Mouse (Mus musculus) heart, embryonic 11.5 days (tissue): ENCODE measurements around the gene Itpkb. TPM values are rescaled to one million over a fixed set of nuclear protein-coding genes. Genes with fewer than 3 reads are reported as not detected.

ENCODE experiments used
- ATAC-seq: fragments of 200-750 bp; cut with Nextera tagmentation; replicated peaks from 2 replicates; pipeline ENCODE4 v1.8.0; 2017; ENCODE audit warnings: moderate library complexity; ENCODE audit not compliant: insufficient number of reproducible peaks, low FRiP score, low TSS enrichment
- H3K27ac ChIP-seq: fragments of 300-500 bp; sonication (generic); 2 replicates; pipeline ENCODE4 v1.5.1; 2014; ENCODE audit warnings: mild to moderate bottlenecking, low read depth, low read length
- H3K27me3 ChIP-seq: fragments of 300-500 bp; sonication (generic); 2 replicates; pipeline ENCODE4 v1.6.1; 2014; ENCODE audit warnings: mild to moderate bottlenecking, low read length, mixed read lengths; ENCODE audit not compliant: control insufficient read depth, insufficient read depth
- H3K36me3 ChIP-seq: fragments of 300-500 bp; sonication (generic); 2 replicates; pipeline ENCODE4 v1.6.1; 2014; ENCODE audit warnings: mild to moderate bottlenecking, low read length, moderate library complexity, mixed read lengths; ENCODE audit not compliant: control insufficient read depth, insufficient read depth
- H3K4me1 ChIP-seq: fragments of 300-500 bp; sonication (generic); 2 replicates; pipeline ENCODE4 v1.6.1; 2014; ENCODE audit warnings: low read length; ENCODE audit not compliant: control insufficient read depth, insufficient read depth
- H3K4me2 ChIP-seq: fragments of 300-500 bp; sonication (generic); 2 replicates; pipeline ENCODE4 v1.6.1; 2014; ENCODE audit warnings: mild to moderate bottlenecking, moderate library complexity
- H3K4me3 ChIP-seq: fragments of 300-500 bp; sonication (generic); 2 replicates; pipeline ENCODE4 v1.5.1; 2014; ENCODE audit warnings: low read depth, low read length
- H3K9ac ChIP-seq: fragments of 300-500 bp; sonication (generic); 2 replicates; pipeline ENCODE4 v1.6.1; 2014; ENCODE audit warnings: mild to moderate bottlenecking, low read depth, low read length, moderate library complexity
- H3K9me3 ChIP-seq: fragments of 300-500 bp; sonication (generic); replicated peaks from 2 replicates; pipeline ENCODE4 v1.6.1; 2016; ENCODE audit warnings: low read length; ENCODE audit not compliant: control insufficient read depth
- WGBS: fragments of 180-500 bp; shearing (Covaris S2); extraction: QIAGEN DNeasy Blood & Tissue Kit; methylation state at CpG from one replicate; pipeline ENCODE4 v1.1.7; 2014; ENCODE audit not compliant: insufficient replicate concordance; 5-methylcytosine and 5-hydroxymethylcytosine counted together
- polyA plus RNA-seq: library from polyadenylated mRNA; unstranded; fragments of >200 nt; fragmentation: Nextera tagmentation; extraction: Ambion mirVana; gene quantifications from 2 replicates; pipeline ENCODE4 v1.2.1, GENCODE M21; 2014

Itpkb gene
- polyA plus RNA-seq, 1 experiment from 2014 or later = 4.0 TPM

DNA sequence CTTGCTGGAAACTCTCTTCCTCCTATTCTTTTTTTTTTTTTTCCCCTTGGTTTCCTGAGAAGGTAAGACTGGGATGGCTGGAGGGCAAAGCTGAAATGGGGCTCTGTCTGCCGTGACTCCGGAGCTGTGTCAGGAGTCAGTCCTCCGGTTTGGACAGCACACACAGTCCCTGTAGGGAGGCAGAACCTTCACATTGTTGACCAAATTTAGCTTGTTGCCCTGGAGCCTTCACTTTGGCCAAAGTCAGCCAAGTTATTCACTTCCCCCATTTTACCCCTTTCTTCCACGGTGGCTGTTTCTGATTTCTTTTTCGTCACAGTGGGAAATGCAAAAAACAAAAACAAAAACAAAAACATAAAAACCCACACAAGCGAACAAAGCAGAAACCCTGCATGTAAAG lies 18.0 kb upstream of the Itpkb start:
- Histone ChIP-seq H3K9me3 (no peaks in the 10 kb centered on the region), H3K27ac (no peak overlapping the region), H3K27me3 (no peaks in the 10 kb centered on the region), H3K9ac (no peak overlapping the region), H3K4me2 (no peak overlapping the region), H3K36me3 (no peaks in the 10 kb centered on the region), H3K4me1 (peaks cover 23% of the 10 kb centered on the region), H3K4me3 (no peak overlapping the region)
- 63% methylated on average over 6 of the region's 6 CpGs for WGBS
- no peak for ATAC-seq

DNA sequence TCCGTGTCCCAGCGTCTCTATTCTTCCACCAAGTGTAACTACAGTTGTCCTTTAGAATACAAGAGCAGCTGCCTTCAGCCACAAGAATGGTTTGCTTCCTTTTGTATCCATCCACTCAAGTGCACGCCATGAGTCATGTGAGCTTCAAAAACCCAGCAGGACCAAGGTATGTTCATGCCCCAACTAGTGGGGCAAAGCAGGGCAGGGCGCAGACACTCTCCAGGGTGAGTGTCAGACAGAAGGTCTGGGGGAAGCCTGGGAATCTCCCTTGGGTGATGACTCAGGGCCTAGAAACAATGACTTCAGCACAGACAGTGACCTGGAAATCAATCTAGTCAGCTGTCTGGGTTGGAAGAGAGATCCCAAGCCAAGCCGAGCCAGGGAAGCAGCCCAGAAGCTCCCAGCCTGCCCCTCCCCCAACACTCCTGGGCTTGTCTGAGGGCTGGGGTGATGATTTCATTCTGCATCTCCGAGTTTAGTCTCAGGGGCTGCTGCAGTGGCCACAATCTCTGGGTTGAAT lies 17.4 kb upstream of the Itpkb start:
- H3K4me2 ChIP-seq = peak overlapping the region; percentile 61
- no peak overlapping the region for H3K27ac ChIP-seq
- ATAC-seq = no peak
- H3K27me3 ChIP-seq = no peaks in the 10 kb centered on the region; the same call in 1 of the 2 replicates
- 32% methylated on average over 6 of the region's 6 CpGs for whole genome bisulfite sequencing
- no peaks in the 10 kb centered on the region for H3K9me3 ChIP-seq
- no peaks in the 10 kb centered on the region for H3K36me3 ChIP-seq
- H3K4me3 ChIP-seq = no peak overlapping the region
- H3K9ac ChIP-seq = no peak overlapping the region
- H3K4me1 ChIP-seq = peaks cover 23% of the 10 kb centered on the region

DNA sequence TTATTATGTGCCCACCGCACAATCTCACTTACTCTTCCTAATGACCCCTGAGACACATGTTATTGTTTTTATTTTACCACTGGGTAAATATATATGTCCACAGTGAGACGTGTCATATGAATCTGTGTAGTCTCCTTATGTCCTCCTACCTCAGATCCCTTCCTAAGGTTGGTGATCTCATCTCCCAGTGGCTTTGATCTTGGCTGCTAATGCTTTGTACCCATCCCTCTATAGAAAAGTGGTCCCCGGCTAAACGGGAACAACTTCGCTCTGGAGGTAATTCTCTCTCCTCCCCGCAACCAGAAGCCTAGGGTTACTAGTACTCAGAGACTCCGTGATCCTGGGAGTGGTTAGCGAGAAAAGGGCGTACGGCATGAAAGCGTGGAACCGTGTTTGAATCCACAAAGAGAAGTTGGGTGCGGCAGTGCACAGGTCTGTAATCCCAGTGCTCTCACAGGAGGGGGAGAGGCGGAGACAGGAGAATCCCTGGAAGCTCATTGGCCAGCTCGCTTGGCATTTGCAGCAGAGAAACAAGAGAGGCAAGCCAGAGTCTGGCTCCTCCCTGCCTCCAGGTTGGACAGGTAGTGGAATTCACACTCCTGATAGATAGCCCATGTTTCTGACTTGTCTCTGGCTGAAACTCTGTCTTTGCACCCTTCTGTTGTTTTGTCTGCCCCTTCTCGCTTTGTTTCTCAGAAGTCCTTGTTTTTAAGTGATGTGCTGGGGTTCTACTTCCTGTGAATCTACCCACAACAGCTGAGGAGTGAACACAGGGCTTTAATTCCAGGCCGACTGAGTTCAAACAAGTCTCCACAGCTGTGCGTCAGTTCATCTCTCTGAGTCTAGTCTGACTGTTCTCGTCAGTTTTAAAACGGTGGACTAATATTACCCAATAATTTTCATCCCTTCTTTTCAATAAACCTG lies 16.5 kb upstream of the Itpkb start:
- ATAC-seq = 0 out of 2 replicates have a peak, but pooled peaks have one; percentile 39
- Histone ChIP-seq H3K9me3 (no peaks in the 10 kb centered on the region), H3K4me3 (peak overlapping the region; percentile 18; the same call in 1 of the 2 replicates), H3K27ac (no peak overlapping the region), H3K9ac (peak overlapping the region; percentile 62), H3K4me2 (peak overlapping the region; percentile 61), H3K27me3 (peaks cover 3% of the 10 kb centered on the region; the same call in 1 of the 2 replicates), H3K4me1 (peaks cover 23% of the 10 kb centered on the region), H3K36me3 (no peaks in the 10 kb centered on the region)
- WGBS = 11% methylated on average over 20 of the region's 20 CpGs

DNA sequence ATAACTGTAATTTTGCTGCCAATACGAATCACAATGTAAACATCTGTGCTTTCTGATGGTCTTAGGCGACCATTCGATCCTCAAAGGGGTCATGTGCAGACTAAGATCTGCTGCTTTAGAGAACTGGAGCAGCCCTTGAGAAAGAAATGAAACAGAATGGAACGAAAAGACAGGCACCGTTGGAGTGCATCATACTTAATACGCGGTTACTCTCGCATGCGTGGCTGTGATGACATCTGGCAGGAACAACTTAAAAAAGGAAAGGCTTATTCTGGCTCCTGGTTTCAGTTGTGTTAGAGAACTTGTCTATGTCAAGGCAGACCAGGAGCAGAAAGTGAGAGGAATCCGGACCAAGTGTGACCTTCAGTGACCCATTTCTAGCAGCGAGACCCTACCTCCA lies 15.6 kb upstream of the Itpkb start:
- WGBS = 72% methylated on average over 11 of the region's 11 CpGs
- Histone ChIP-seq H3K4me2 (no peak overlapping the region), H3K4me1 (peaks cover 23% of the 10 kb centered on the region), H3K27me3 (peaks cover 3% of the 10 kb centered on the region; the same call in 1 of the 2 replicates), H3K36me3 (no peaks in the 10 kb centered on the region), H3K27ac (no peak overlapping the region), H3K9me3 (no peaks in the 10 kb centered on the region), H3K9ac (no peak overlapping the region), H3K4me3 (no peak overlapping the region)
- ATAC-seq = no peak

DNA sequence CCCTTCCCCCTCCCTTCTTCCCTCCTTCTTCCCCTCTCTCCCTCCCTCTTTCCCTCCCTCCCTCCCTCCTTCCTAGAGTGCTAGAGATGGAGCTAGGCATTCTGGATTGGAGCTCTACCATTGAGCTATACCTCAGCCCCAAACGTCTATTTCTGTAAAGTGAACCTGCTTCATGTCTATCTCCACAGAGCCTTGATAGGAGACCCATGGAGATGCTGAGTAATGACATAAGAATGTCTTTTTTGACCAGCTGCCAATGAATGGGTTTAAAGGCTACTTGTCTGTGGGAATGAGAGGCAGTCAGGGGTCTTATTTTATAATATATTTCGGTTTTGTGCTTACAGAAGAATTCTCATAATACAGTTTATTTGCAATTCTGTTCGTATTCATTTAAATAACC lies 15.2 kb upstream of the Itpkb start:
- ATAC-seq = no peak
- no peak overlapping the region for H3K9ac ChIP-seq
- peaks cover 23% of the 10 kb centered on the region for H3K4me1 ChIP-seq
- WGBS = 48% methylated on average over 3 of the region's 3 CpGs
- no peak overlapping the region for H3K27ac ChIP-seq
- H3K9me3 ChIP-seq = no peaks in the 10 kb centered on the region
- no peak overlapping the region for H3K4me3 ChIP-seq
- H3K27me3 ChIP-seq = peaks cover 3% of the 10 kb centered on the region; the same call in 1 of the 2 replicates
- H3K36me3 ChIP-seq = no peaks in the 10 kb centered on the region
- H3K4me2 ChIP-seq = no peak overlapping the region

DNA sequence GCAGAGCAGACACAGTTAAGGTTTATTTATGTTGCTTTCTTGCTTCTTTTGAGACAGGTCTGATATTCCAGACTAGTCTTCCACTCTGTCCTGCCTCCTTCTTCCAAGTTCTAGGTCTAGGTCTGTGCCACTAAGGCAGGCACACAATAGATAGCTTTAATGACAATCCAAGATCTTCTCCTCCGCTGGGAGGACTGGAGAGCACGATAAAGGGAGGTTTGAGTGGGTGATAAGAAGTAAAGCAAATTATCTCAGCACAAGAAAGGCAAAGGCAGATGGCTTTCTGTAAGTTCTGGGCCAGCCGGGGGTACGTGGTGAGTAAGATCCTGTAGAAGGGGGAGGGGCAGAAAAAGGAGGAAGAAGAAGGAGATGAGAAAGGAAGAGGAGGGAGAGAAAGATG lies 12.8 kb upstream of the Itpkb start:
- H3K9ac ChIP-seq = no peak overlapping the region
- 39% methylated on average over 4 of the region's 4 CpGs for WGBS

DNA sequence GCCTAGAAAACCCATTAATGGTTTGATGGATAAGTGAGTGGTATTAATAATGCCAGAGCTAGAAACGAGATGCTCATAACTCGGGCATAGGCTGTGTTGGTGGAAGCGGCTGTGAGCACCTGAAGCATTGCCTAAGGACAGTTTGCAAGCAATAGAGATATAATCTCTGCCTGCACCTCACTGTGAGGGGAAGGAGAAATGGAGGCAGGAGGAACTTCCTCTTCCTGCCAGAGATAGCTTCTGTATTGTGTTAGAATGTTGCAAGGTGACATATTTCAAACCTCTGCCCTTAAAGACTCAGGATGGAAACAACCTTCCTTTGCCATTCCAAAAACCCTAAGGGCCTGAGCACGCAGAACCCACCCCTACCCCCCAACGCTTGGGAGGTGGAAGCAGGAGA lies 11.9 kb upstream of the Itpkb start:
- Histone ChIP-seq H3K9ac (no peak overlapping the region), H3K4me3 (no peak overlapping the region), H3K4me1 (peaks cover 14% of the 10 kb centered on the region), H3K36me3 (no peaks in the 10 kb centered on the region), H3K27me3 (peaks cover 3% of the 10 kb centered on the region; the same call in 1 of the 2 replicates), H3K9me3 (no peaks in the 10 kb centered on the region), H3K4me2 (no peak overlapping the region), H3K27ac (no peak overlapping the region)
- ATAC-seq = no peak
- WGBS = 73% methylated on average over 5 of the region's 5 CpGs

More for the DNA sequence above, 12.8 kb upstream of the Itpkb start:
- Histone ChIP-seq H3K27ac (no peak overlapping the region), H3K9me3 (no peaks in the 10 kb centered on the region), H3K4me2 (no peak overlapping the region), H3K4me3 (no peak overlapping the region), H3K4me1 (peaks cover 23% of the 10 kb centered on the region), H3K27me3 (peaks cover 3% of the 10 kb centered on the region; the same call in 1 of the 2 replicates), H3K36me3 (no peaks in the 10 kb centered on the region)
- ATAC-seq = no peak

DNA sequence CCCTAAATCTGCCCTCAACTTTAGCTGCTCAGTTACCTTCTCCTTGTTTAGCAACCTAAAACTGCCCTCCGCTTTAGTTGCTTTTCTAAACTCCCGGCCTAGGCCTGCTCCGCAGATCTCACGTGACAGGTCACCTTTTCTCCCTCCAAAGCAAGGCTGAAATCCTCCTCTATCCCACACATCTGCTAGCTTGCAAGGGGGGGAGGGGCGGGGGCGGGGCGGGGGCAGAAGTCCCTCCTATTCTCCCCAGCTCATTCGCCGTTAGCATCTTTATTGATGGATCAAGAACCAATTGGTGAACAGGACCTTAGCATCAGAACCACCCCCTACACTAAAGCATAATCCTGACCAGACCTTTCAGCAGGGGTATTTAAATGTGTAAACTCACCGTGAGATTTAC lies 10.4 kb upstream of the Itpkb start:
- Histone ChIP-seq H3K36me3 (no peaks in the 10 kb centered on the region), H3K27me3 (peaks cover 3% of the 10 kb centered on the region; the same call in 1 of the 2 replicates), H3K9ac (no peak overlapping the region), H3K9me3 (no peaks in the 10 kb centered on the region), H3K4me3 (no peak overlapping the region), H3K4me2 (no peak overlapping the region), H3K4me1 (no peaks in the 10 kb centered on the region), H3K27ac (no peak overlapping the region)
- no peak for ATAC-seq
- WGBS = 10% methylated on average over 10 of the region's 10 CpGs
